Mouse (Mus musculus) layer of hippocampus, postnatal 25 days (tissue): ENCODE results near the gene Snx8. TPM values are rescaled to one million over a fixed set of nuclear protein-coding genes. Genes with fewer than 3 reads are reported as not detected.

Experiments used
- microRNA-seq, 2 experiments: library from miRNA; unstranded; fragments of <30 nt; microRNA quantifications; one replicate each; pipeline ENCODE4 v1.2.0; 2021
- total RNA-seq, 2 experiments: library from RNA; stranded (reverse); gene quantifications; 2 replicates each; pipeline ENCODE4 v1.2.3; 2021

The Snx8 gene
- total RNA-seq, 2 experiments from 2014 or later, result 11.9 to 13.1 TPM

Small RNA genes within 50 kb of the gene (microRNA-seq; reads per million reads assigned to microRNA genes)
- gene Mir7038, result 0.20 to 0.92 reads per million in 2 experiments

Other genes starting within 250 kb of the Snx8 start
- 10 to 100 TPM; 17.6 to 18.6 TPM for gene Mad1l1, start 67.7 kb downstream of the Snx8 start, total RNA-seq
- gene Nudt1, start 67.6 kb downstream of the Snx8 start, total RNA-seq, result 1 to 10 TPM; 3.7 to 6.5 TPM
- 1 to 10 TPM; 8.5 to 9.8 TPM for gene Mrm2, start 57.4 kb downstream of the Snx8 start, total RNA-seq
- 10 to 100 TPM; 89.2 to 95.6 TPM for gene Eif3b, start 30.1 kb upstream of the Snx8 start, total RNA-seq
- not detected for gene Gm4869, start 56.4 kb upstream of the Snx8 start, total RNA-seq
- gene Chst12, start 116.3 kb upstream of the Snx8 start, total RNA-seq, result 10 to 100 TPM; 18.8 to 19.5 TPM
- gene Grifin, start 175.8 kb upstream of the Snx8 start, total RNA-seq, result not detected
- 10 to 100 TPM; 20.0 to 29.8 TPM for gene Lfng, start 218.1 kb upstream of the Snx8 start, total RNA-seq